Mouse (Mus musculus): ENCODE data around the gene Gm16485.

Gm16485 gene

GRCm38 (mm10) chr9:8971491-8971890 is at the start of gene Gm16485:
Gm16485 (plus strand) TSS chr9:8971791.
- DNase-seq (ENCODE audit: low spot score) = no peak

DNA sequence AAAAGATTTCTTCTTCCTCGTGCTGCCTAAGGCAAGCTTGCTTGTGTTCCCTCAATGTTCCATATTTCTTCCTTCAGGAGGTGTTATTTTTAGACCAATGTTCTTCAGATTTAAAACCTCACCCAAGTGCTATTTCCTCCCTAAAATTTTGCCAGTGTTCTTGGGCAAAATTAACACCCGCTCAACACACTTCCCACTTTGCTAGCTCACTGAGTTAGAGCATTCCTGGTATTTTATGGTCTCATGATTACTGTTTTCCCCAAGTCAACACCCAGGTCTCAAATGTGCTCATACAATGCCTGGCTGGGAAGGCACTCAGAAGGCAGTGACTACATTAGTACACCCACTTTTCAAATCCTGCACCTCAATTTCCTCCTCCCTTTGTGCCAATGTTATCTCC is 44.0 kb upstream of the Gm16485 start:
- no peak for DNase-seq (ENCODE audit: low spot score)

DNA sequence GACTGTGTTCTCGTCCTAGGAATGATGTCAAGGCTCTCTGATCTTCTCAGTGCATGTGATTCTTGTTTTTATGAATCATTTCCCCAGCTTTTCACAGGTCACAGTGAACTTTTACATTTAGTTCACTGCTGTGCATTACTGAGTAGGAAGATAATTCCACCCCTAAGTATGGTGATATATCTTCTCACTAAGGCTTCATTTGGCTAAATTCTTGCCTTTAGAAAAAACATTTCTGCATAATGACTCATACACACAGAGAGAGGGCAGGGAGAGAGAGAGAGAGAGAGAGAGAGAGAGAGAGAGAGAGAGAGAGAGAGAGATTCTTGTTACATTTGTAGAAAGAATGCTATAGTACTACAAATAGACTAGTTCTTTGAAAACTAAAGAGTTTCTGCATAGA is 33.8 kb upstream of the Gm16485 start:
- no peak for DNase-seq (ENCODE audit: low spot score)

DNA sequence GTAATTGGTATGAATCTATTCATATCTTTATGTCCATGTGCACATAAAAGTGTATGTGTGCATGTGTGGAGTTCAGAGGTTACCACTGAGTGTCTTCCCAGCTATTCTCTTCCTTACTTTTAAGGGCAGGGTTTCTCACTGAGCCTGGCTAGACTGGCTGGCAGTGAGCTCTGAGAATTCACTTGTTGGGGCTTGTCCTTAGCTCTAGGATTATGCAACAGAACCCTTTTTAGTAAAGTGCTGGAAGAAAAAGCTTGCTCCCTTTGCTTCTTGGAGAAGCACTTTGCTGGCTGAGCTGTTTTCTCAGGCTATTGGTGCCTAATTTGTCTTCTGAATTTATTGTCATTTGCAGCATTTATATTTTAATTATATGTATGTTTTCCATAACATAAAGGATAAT is 18.3 kb upstream of the Gm16485 start:
- no peak for DNase-seq (ENCODE audit: low spot score)

- DNase-seq (ENCODE audit: low spot score) = peak; percentile 7
Observed at GRCm38 (mm10) chr9:8964512-8965133, 7.0 kb upstream of the Gm16485 start.

- DNase-seq (ENCODE audit: low spot score) = no peak
Observed at GRCm38 (mm10) chr9:8970240-8970639, 1.4 kb upstream of the Gm16485 start.

DNA sequence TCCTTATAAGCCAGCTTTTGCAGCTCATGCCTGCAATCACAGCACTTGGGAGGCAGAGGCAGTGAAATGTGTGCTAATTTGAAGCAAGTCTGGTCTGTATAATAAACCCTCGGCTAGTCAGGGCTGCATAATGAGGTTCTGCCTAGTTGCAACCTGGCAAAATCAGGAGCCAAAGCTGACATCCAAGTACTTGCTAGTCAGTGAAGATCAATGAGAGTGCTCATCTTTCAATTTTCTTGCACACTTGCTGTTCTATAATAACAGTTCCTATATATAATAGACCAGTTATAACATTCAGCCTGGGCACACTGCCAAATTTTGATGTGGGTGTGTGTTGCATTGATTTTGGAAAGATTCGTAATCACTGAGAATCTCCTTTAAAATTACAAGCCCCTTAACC is 6.2 kb downstream of the Gm16485 start:
- no peak for DNase-seq (ENCODE audit: low spot score)

DNA sequence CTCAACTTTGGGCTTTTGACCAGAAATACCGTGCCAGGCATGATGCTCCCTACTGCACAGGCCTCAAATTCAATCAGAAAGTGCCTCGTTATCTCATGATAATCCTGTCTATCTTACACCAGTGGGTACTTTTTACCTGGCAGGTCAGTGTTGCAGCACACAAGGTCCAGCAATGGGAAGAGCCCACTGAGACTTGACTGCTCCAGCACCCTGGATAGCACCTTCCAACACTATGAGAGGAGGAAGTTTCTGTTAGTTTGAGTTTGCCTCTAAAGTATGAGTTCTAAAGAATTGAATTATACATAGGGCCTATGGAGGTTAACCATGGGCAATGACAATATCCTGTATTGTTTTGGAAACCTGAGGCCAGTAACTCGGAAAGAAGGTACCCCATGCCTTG is 10.7 kb downstream of the Gm16485 start:
- DNase-seq (ENCODE audit: low spot score) = no peak

- no peak for DNase-seq (ENCODE audit: low spot score)
Observed at GRCm38 (mm10) chr9:8996494-8996893, 24.9 kb downstream of the Gm16485 start.

DNA sequence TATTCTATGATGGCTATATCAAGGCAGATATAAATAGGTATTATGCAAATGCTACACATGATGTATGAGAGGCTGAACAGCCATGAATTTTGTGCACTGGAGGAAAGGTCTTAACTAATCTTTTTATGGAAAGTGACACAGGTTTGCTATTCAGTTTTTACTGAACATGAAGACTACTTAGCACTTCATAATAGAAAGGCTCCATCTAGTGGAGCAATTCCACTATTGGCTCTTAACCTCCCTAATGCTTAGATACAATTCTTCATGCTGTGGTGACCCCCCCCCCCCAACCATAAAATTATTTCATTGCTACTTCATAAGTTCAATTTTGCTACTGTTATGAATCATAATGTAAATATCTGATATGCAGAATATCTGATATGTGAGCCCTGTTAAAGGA is 29.6 kb downstream of the Gm16485 start:
- DNase-seq (ENCODE audit: low spot score) = no peak

- no peak for DNase-seq (ENCODE audit: low spot score)
Observed at GRCm38 (mm10) chr9:9015108-9015507, 43.5 kb downstream of the Gm16485 start.

Data from yolk sac, embryonic 10.5 days (tissue).